Mouse (Mus musculus): Measurements from ENCODE around the gene Cdcp2.

Cdcp2 gene

GRCm38 (mm10) chr4:107096841-107097373, at the start of gene Cdcp2:
Gene Cdcp2 (plus strand): TSS chr4:107096891.
- DNase-seq (ENCODE audit: low spot score) = no peak

- no peak for DNase-seq (ENCODE audit: low spot score)
These were observed 48.9 kb upstream of the Cdcp2 start for GRCm38 (mm10) chr4:107047806-107048205.

GRCm38 (mm10) chr4:107048568-107049162, 48.0 kb upstream of the Cdcp2 start:
- DNase-seq (ENCODE audit: low spot score) = no peak

- DNase-seq (ENCODE audit: low spot score) = no peak
These were observed 44.8 kb upstream of the Cdcp2 start for GRCm38 (mm10) chr4:107051889-107052288.

GRCm38 (mm10) chr4:107052962-107053553, 43.6 kb upstream of the Cdcp2 start:
- DNase-seq (ENCODE audit: low spot score) = no peak

GRCm38 (mm10) chr4:107056088-107056487, 40.6 kb upstream of the Cdcp2 start:
- no peak for DNase-seq (ENCODE audit: low spot score)

GRCm38 (mm10) chr4:107058346-107058745, 38.3 kb upstream of the Cdcp2 start:
- DNase-seq (ENCODE audit: low spot score) = no peak

- no peak for DNase-seq (ENCODE audit: low spot score)
These were observed 37.9 kb upstream of the Cdcp2 start for GRCm38 (mm10) chr4:107058781-107059180.

- no peak for DNase-seq (ENCODE audit: low spot score)
These were observed 35.1 kb upstream of the Cdcp2 start for GRCm38 (mm10) chr4:107061560-107061959.

GRCm38 (mm10) chr4:107063214-107063613, 33.5 kb upstream of the Cdcp2 start:
- no peak for DNase-seq (ENCODE audit: low spot score)

GRCm38 (mm10) chr4:107064394-107065098, 32.1 kb upstream of the Cdcp2 start:
- DNase-seq (ENCODE audit: low spot score) = no peak

- peak; percentile 97 for DNase-seq (ENCODE audit: low spot score)
These were observed 30.2 kb upstream of the Cdcp2 start, which contains the start of the genes Mrpl37 and Cyb5rl for GRCm38 (mm10) chr4:107066252-107067124. Gene Mrpl37 (minus strand): TSS chr4:107066868. Gene Cyb5rl (plus strand): TSS chr4:107066988.

- no peak for DNase-seq (ENCODE audit: low spot score)
These were observed 29.4 kb upstream of the Cdcp2 start for GRCm38 (mm10) chr4:107067151-107067840.

GRCm38 (mm10) chr4:107072343-107072742, 24.3 kb upstream of the Cdcp2 start:
- DNase-seq (ENCODE audit: low spot score) = no peak

GRCm38 (mm10) chr4:107075456-107075855, 21.2 kb upstream of the Cdcp2 start:
- no peak for DNase-seq (ENCODE audit: low spot score)

GRCm38 (mm10) chr4:107078894-107079293, 17.8 kb upstream of the Cdcp2 start:
- DNase-seq (ENCODE audit: low spot score) = no peak

GRCm38 (mm10) chr4:107079716-107080115, 17.0 kb upstream of the Cdcp2 start:
- DNase-seq (ENCODE audit: low spot score) = no peak

GRCm38 (mm10) chr4:107082185-107082584, 14.5 kb upstream of the Cdcp2 start:
- no peak for DNase-seq (ENCODE audit: low spot score)

- no peak for DNase-seq (ENCODE audit: low spot score)
These were observed 13.6 kb upstream of the Cdcp2 start for GRCm38 (mm10) chr4:107083126-107083525.

- no peak for DNase-seq (ENCODE audit: low spot score)
These were observed 12.3 kb upstream of the Cdcp2 start for GRCm38 (mm10) chr4:107084343-107084742.

GRCm38 (mm10) chr4:107084858-107085257, 11.8 kb upstream of the Cdcp2 start:
- DNase-seq (ENCODE audit: low spot score) = no peak
